Mouse (Mus musculus): ENCODE data around the gene Acer2. TPM values are rescaled to one million over a fixed set of nuclear protein-coding genes. Genes with fewer than 3 reads are reported as not detected.
"Not testable (repeated sequence)": the region's sequence is repeated elsewhere in the genome, so short reads cannot be mapped to it uniquely, and the experiment has no call there.

Gene Acer2
- polyA plus RNA-seq (2014; fragmentation: Nextera tagmentation; extraction: Ambion mirVana) = 28.3 and 31.0 TPM in 2 replicates

DNA sequence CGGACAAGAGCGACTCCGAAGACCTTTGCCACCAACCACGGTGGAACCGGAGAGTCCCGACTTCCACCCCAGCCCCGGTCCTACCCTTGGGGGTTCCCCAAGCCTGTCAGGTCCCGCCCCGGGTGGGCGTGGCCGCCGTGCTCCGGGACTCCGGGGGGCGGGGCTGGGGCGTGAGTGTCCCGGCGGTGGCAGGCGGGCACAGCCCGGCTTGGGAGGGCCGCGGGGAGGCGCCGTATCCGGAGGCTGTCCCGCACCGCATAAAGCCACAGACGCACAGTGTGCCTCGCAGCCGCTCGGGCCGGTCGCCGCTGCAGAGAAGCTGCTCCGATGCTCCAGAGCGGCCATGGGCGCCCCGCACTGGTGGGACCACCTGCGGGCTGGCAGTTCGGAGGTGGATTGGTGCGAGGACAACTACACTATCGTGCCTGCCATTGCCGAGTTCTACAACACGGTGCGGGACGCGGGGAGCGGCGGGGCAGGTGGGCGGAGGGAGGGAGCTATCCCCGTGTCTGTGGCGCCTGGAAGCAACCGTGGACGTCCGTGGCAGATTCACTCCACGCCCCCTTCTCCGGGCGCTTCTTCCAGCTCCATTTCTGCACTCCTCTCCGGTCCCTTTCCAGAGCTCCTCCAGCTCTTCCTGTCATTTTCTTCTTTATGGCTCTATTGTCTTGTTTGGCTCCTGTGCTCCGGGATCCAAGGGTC lies at the start of gene Acer2:
Gene Acer2 (plus strand): TSS at position 251 of the 702 bp plus-strand sequence.
- Histone ChIP-seq H3K4me3 (ENCODE audit: low read depth, low read length) (peak within 1 kb of the TSS; percentile 67), H3K27me3 (ENCODE audit: control insufficient read depth, insufficient read depth, low read length) (no peaks in the 10 kb centered on the region), H3K9me3 (ENCODE audit: control insufficient read depth, low read depth, low read length) (no peaks in the 10 kb centered on the region), H3K4me1 (ENCODE audit: control insufficient read depth, insufficient read depth, low read length) (no peaks in the 10 kb centered on the region), H3K4me2 (replicated peaks; ENCODE audit: low read depth, low read length) (peak within 1 kb of the TSS; percentile 95), H3K9ac (replicated peaks; ENCODE audit: low read depth, low read length) (peak within 1 kb of the TSS; percentile 53), H3K36me3 (ENCODE audit: control insufficient read depth, insufficient read depth, low read length) (no peaks in the 10 kb centered on the region), H3K27ac (ENCODE audit: low read length) (no peak within 1 kb of the TSS)
- under 1% methylated on average over 59 of the region's 60 CpGs for WGBS
- peak; percentile 92 for ATAC-seq (ENCODE audit: insufficient number of reproducible peaks, insufficient read depth, low FRiP score, low read depth)

- H3K36me3 ChIP-seq (ENCODE audit: control insufficient read depth, insufficient read depth, low read length) = peaks cover 50% of the 10 kb centered on the region
- H3K9me3 ChIP-seq (ENCODE audit: control insufficient read depth, low read depth, low read length) = no peaks in the 10 kb centered on the region
- H3K27ac ChIP-seq (ENCODE audit: low read length) = no peak overlapping the region
- no peak overlapping the region for H3K4me2 ChIP-seq (replicated peaks; ENCODE audit: low read depth, low read length)
- 93% methylated on average over 7 of the region's 7 CpGs for WGBS
- H3K4me3 ChIP-seq (ENCODE audit: low read depth, low read length) = no peak overlapping the region
- no peak overlapping the region for H3K9ac ChIP-seq (replicated peaks; ENCODE audit: low read depth, low read length)
- H3K4me1 ChIP-seq (ENCODE audit: control insufficient read depth, insufficient read depth, low read length) = no peaks in the 10 kb centered on the region
- ATAC-seq (ENCODE audit: insufficient number of reproducible peaks, insufficient read depth, low FRiP score, low read depth) = no peak
- H3K27me3 ChIP-seq (ENCODE audit: control insufficient read depth, insufficient read depth, low read length) = no peaks in the 10 kb centered on the region
Observed at GRCm38 (mm10) chr4:86825143-86825542, 49.1 kb upstream of the Acer2 start.

DNA sequence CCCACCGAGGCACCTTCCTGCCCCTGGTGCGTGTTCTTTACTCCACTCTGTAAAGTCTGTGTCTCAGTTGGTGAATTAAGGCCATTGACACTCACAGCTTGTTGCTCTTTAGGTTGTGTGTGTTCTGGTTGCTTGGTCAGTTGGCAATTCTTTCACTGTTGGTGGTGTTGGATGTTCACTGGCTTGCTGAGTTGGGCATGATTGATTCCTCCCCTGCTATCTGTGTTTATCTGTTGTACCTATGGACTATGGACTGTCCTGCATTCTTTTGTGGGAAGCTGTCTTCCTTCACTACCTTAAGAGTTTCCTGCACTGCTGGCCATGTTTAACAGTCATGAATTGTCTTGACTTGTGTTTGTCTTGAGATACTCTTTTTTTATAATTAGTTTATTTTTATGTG lies 42.3 kb upstream of the Acer2 start:
- ATAC-seq (ENCODE audit: insufficient number of reproducible peaks, insufficient read depth, low FRiP score, low read depth) = no peak
- H3K36me3 ChIP-seq (ENCODE audit: control insufficient read depth, insufficient read depth, low read length) = peaks cover 43% of the 10 kb centered on the region
- 96% methylated on average over 2 of the region's 2 CpGs for WGBS

GRCm38 (mm10) chr4:86841141-86841540 lies 33.1 kb upstream of the Acer2 start:
- not testable (repeated sequence) for H3K9me3 ChIP-seq (ENCODE audit: control insufficient read depth, low read depth, low read length); H3K9ac ChIP-seq (replicated peaks; ENCODE audit: low read depth, low read length); ATAC-seq (ENCODE audit: insufficient number of reproducible peaks, insufficient read depth, low FRiP score, low read depth); H3K4me1 ChIP-seq (ENCODE audit: control insufficient read depth, insufficient read depth, low read length); H3K27ac ChIP-seq (ENCODE audit: low read length); H3K27me3 ChIP-seq (ENCODE audit: control insufficient read depth, insufficient read depth, low read length); H3K4me2 ChIP-seq (replicated peaks; ENCODE audit: low read depth, low read length); H3K4me3 ChIP-seq (ENCODE audit: low read depth, low read length)
- WGBS = 91% methylated on average over 2 of the region's 2 CpGs
- H3K36me3 ChIP-seq (ENCODE audit: control insufficient read depth, insufficient read depth, low read length) = peaks cover 41% of the 10 kb centered on the region

More for the DNA sequence above, 42.3 kb upstream of the Acer2 start:
- Histone ChIP-seq H3K9ac (replicated peaks; ENCODE audit: low read depth, low read length) (no peak overlapping the region), H3K4me1 (ENCODE audit: control insufficient read depth, insufficient read depth, low read length) (no peaks in the 10 kb centered on the region), H3K9me3 (ENCODE audit: control insufficient read depth, low read depth, low read length) (no peaks in the 10 kb centered on the region), H3K4me2 (replicated peaks; ENCODE audit: low read depth, low read length) (no peak overlapping the region), H3K27ac (ENCODE audit: low read length) (no peak overlapping the region), H3K27me3 (ENCODE audit: control insufficient read depth, insufficient read depth, low read length) (no peaks in the 10 kb centered on the region), H3K4me3 (ENCODE audit: low read depth, low read length) (no peak overlapping the region)

DNA sequence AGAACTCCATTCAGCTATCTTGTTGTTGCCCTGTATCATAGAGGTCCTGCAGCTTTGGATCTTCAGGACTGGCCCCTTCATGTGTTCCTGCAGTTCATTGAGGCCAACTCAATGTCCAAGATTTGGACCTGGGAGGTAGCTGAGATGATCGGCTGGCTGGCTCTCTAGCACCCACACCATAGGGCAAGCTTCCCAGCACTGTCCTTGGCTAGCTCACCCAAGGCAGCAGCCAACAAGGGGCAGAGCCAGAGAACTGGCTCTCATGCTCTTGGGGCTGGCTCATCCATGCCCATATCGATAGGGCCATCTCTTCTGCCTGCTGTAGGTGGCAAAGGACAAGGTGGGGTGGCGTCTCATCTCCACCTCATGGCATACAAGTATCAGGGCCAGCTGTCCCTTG lies 28.8 kb upstream of the Acer2 start:
- no peak for ATAC-seq (ENCODE audit: insufficient number of reproducible peaks, insufficient read depth, low FRiP score, low read depth)
- Histone ChIP-seq H3K36me3 (ENCODE audit: control insufficient read depth, insufficient read depth, low read length) (peaks cover 25% of the 10 kb centered on the region), H3K9me3 (ENCODE audit: control insufficient read depth, low read depth, low read length) (no peaks in the 10 kb centered on the region), H3K4me3 (ENCODE audit: low read depth, low read length) (no peak overlapping the region), H3K4me2 (replicated peaks; ENCODE audit: low read depth, low read length) (no peak overlapping the region), H3K4me1 (ENCODE audit: control insufficient read depth, insufficient read depth, low read length) (no peaks in the 10 kb centered on the region), H3K9ac (replicated peaks; ENCODE audit: low read depth, low read length) (no peak overlapping the region), H3K27me3 (ENCODE audit: control insufficient read depth, insufficient read depth, low read length) (no peaks in the 10 kb centered on the region), H3K27ac (ENCODE audit: low read length) (no peak overlapping the region)
- WGBS = 95% methylated on average over 3 of the region's 3 CpGs

GRCm38 (mm10) chr4:86847246-86847645 lies 26.9 kb upstream of the Acer2 start:
- no peaks in the 10 kb centered on the region for H3K27me3 ChIP-seq (ENCODE audit: control insufficient read depth, insufficient read depth, low read length)
- no peak overlapping the region for H3K4me3 ChIP-seq (ENCODE audit: low read depth, low read length)
- H3K4me1 ChIP-seq (ENCODE audit: control insufficient read depth, insufficient read depth, low read length) = no peaks in the 10 kb centered on the region
- H3K9ac ChIP-seq (replicated peaks; ENCODE audit: low read depth, low read length) = no peak overlapping the region
- H3K4me2 ChIP-seq (replicated peaks; ENCODE audit: low read depth, low read length) = no peak overlapping the region
- peak; percentile 49; the same call in 1 of the 2 replicates for ATAC-seq (ENCODE audit: insufficient number of reproducible peaks, insufficient read depth, low FRiP score, low read depth)
- WGBS = 75% methylated on average over 2 of the region's 2 CpGs
- H3K9me3 ChIP-seq (ENCODE audit: control insufficient read depth, low read depth, low read length) = no peaks in the 10 kb centered on the region
- H3K36me3 ChIP-seq (ENCODE audit: control insufficient read depth, insufficient read depth, low read length) = peaks cover 20% of the 10 kb centered on the region
- no peak overlapping the region for H3K27ac ChIP-seq (ENCODE audit: low read length)

DNA sequence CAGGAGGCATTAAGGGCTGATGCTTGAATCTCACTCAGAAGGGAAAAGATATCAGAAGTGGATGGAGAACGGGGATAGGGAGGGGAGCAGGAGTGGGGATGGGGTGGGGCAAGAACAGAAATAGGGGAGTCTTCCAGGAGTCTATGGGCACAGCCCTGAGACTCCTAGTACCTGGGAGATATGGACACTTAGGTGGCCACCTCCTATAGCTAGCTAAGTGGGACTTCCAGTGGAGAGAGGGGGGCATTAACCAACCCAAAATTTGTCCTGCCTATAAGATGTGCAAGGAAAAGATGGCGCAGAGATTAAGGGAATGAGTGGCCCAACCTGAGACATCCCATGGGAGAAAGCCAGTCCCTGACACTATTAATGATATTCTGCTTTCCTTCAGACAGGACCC lies 22.9 kb upstream of the Acer2 start:
- H3K27me3 ChIP-seq (ENCODE audit: control insufficient read depth, insufficient read depth, low read length) = no peaks in the 10 kb centered on the region
- no peaks in the 10 kb centered on the region for H3K4me1 ChIP-seq (ENCODE audit: control insufficient read depth, insufficient read depth, low read length)
- no peak overlapping the region for H3K4me3 ChIP-seq (ENCODE audit: low read depth, low read length)
- H3K4me2 ChIP-seq (replicated peaks; ENCODE audit: low read depth, low read length) = no peak overlapping the region
- WGBS = 75% methylated on average over 2 of the region's 2 CpGs
- H3K27ac ChIP-seq (ENCODE audit: low read length) = no peak overlapping the region
- H3K9me3 ChIP-seq (ENCODE audit: control insufficient read depth, low read depth, low read length) = no peaks in the 10 kb centered on the region
- no peak overlapping the region for H3K9ac ChIP-seq (replicated peaks; ENCODE audit: low read depth, low read length)
- peaks cover 34% of the 10 kb centered on the region for H3K36me3 ChIP-seq (ENCODE audit: control insufficient read depth, insufficient read depth, low read length)
- ATAC-seq (ENCODE audit: insufficient number of reproducible peaks, insufficient read depth, low FRiP score, low read depth) = no peak; the same call in 1 of the 2 replicates

- Histone ChIP-seq H3K9me3 (ENCODE audit: control insufficient read depth, low read depth, low read length) (no peaks in the 10 kb centered on the region), H3K27ac (ENCODE audit: low read length) (no peak overlapping the region), H3K9ac (replicated peaks; ENCODE audit: low read depth, low read length) (no peak overlapping the region), H3K27me3 (ENCODE audit: control insufficient read depth, insufficient read depth, low read length) (no peaks in the 10 kb centered on the region), H3K36me3 (ENCODE audit: control insufficient read depth, insufficient read depth, low read length) (peaks cover 32% of the 10 kb centered on the region), H3K4me3 (ENCODE audit: low read depth, low read length) (no peak overlapping the region), H3K4me1 (ENCODE audit: control insufficient read depth, insufficient read depth, low read length) (no peaks in the 10 kb centered on the region), H3K4me2 (replicated peaks; ENCODE audit: low read depth, low read length) (no peak overlapping the region)
- ATAC-seq (ENCODE audit: insufficient number of reproducible peaks, insufficient read depth, low FRiP score, low read depth) = no peak
- WGBS = 77% methylated on average over 3 of the region's 3 CpGs
Observed at GRCm38 (mm10) chr4:86852018-86852417, 22.2 kb upstream of the Acer2 start.

All from stomach, embryonic 14.5 days (tissue).